Mouse (Mus musculus) CH12.LX (cell line): Measurements from ENCODE around the gene Col9a2.

ENCODE experiments used
- BHLHE40 ChIP-seq: IDR thresholded peaks from 2 replicates; pipeline ENCODE4 v1.6.1; 2011; ENCODE audit warnings: mild to moderate bottlenecking, low read depth, low read length, improper control_type of control experiment
- CHD2 ChIP-seq: IDR thresholded peaks from 2 replicates; pipeline ENCODE4 v1.6.1; 2011; ENCODE audit warnings: low read length, improper control_type of control experiment
- CTCF ChIP-seq, 2 experiments: IDR thresholded peaks in 1 of 2; conservative IDR thresholded peaks in 1 of 2; 2 replicates each; pipeline ENCODE4 v1.5.1; 2011 to 2012; ENCODE audit warnings: low read depth in 2 of 2, low read length in 2 of 2, improper control_type of control experiment in 1 of 2, inconsistent platforms in 1 of 2, mild to moderate bottlenecking in 1 of 2, moderate library complexity in 1 of 2
- ELF1 ChIP-seq: IDR thresholded peaks from 2 replicates; pipeline ENCODE4 v1.6.1; 2014; ENCODE audit warnings: low read depth, mild to moderate bottlenecking, inconsistent platforms, low read length, improper control_type of control experiment
- EP300 ChIP-seq: IDR thresholded peaks from 2 replicates; pipeline ENCODE4 v1.6.1; 2011; ENCODE audit warnings: low read length, improper control_type of control experiment
- JUND ChIP-seq: conservative IDR thresholded peaks from 2 replicates; pipeline ENCODE4 v1.6.1; 2011; ENCODE audit warnings: low read depth, low read length, improper control_type of control experiment
- MEF2A ChIP-seq: IDR thresholded peaks from 2 replicates; pipeline ENCODE4 v1.6.1; 2014; ENCODE audit warnings: low read depth, mild to moderate bottlenecking, inconsistent platforms, low read length, improper control_type of control experiment, borderline replicate concordance
- NRF1 ChIP-seq: IDR thresholded peaks from 2 replicates; pipeline ENCODE4 v1.6.1; 2014; ENCODE audit warnings: low read depth, mild to moderate bottlenecking, inconsistent platforms, low read length, improper control_type of control experiment, moderate library complexity
- POLR2A ChIP-seq: IDR thresholded peaks from 2 replicates; pipeline ENCODE4 v1.6.1; 2011; ENCODE audit warnings: low read depth, mild to moderate bottlenecking, improper control_type of control experiment, low read length
- POLR2AphosphoS2 ChIP-seq: IDR thresholded peaks from 2 replicates; pipeline ENCODE4 v1.6.1; 2011; ENCODE audit warnings: low read depth, low read length, improper control_type of control experiment
- TCF12 ChIP-seq: IDR thresholded peaks from 2 replicates; pipeline ENCODE4 v1.6.1; 2014; ENCODE audit warnings: low read depth, mild to moderate bottlenecking, inconsistent platforms, low read length, improper control_type of control experiment
- USF2 ChIP-seq: conservative IDR thresholded peaks from 2 replicates; pipeline ENCODE4 v1.6.1; 2011; ENCODE audit warnings: low read depth, low read length, improper control_type of control experiment

DNA sequence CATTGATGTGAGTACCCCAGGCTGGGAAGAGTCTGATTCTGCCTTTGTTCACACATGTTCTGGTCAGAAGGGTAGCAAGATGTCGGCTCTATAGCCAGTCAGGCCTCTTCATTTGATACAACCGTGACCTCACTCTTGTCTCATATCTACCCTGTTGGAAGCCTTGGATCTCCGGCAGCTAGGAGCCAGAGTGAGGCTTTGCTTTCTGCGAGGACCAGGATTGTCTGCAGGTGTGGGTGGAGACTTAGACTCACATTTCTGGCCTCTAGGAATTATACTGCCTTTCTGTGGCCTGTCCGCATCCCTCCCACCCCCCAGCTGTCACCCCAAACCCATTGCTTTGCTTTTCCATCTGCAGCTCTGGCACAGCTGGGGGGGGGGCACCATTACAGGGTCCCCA, 3.3 kb downstream of the Col9a2 start:
- TF ChIP-seq CTCF (conservative IDR thresholded peaks at IDR 0.05 in 1 of 2, IDR thresholded peaks at IDR 0.05 in 1 of 2; ENCODE audit: low read depth in 2 of 2, low read length in 2 of 2), result no peak
- TF ChIP-seq EP300, result no peak
- no peak for TF ChIP-seq JUND
- no peak for TF ChIP-seq POLR2A
- no peak for TF ChIP-seq ELF1
- TF ChIP-seq CHD2, result no peak
- no peak for TF ChIP-seq MEF2A
- TF ChIP-seq USF2, result no peak
- no peak for TF ChIP-seq POLR2AphosphoS2
- no peak for TF ChIP-seq BHLHE40
- TF ChIP-seq NRF1, result no peak
- TF ChIP-seq TCF12, result no peak
